Comparison of ENCODE assay signal across 15 mouse cellular contexts in genomic region chr11:114028021-114028420, GRCm38 (mm10). TPM values are rescaled to one million over a fixed set of nuclear protein-coding genes. Genes with fewer than 3 reads are reported as not detected.
DNase-seq lines count a peak whose midpoint lies in the region; ATAC-seq and TF ChIP-seq lines count a peak whose summit lies in the region.
"Had no signal": no experiment of that assay in that cellular context is flagged by ENCODE, and none has a peak within 500 bp of the region (broad histone marks: within the 10 kb centered on the region; RNA-seq: fewer than 3 reads in every experiment).

No protein-coding gene starts in this region.

- TF ChIP-seq POLR2A in lung, adult 2 months (IDR thresholded peaks at IDR 0.05; ENCODE audit: borderline replicate concordance, extremely low read depth, low read depth, low read length) = no peak

- TF ChIP-seq EP300 in lung, postnatal 0 days (IDR thresholded peaks at IDR 0.05) = no peak

- H3K4me3 ChIP-seq in kidney, embryonic 15.5 days (replicated peaks) = no peak overlapping the region
- no peak overlapping the region for H3K4me3 ChIP-seq in lung, postnatal 0 days (ENCODE audit: low read depth, low read length)
- no peak overlapping the region for H3K4me3 ChIP-seq in lung, adult 2 months (replicated peaks; ENCODE audit: extremely low read depth, low read depth, low read length)
- 0 out of 2 replicates have a peak overlapping the region, but pooled peaks have one; percentile 23 for H3K4me3 ChIP-seq in embryonic facial prominence, embryonic 10.5 days
- H3K4me3 ChIP-seq in limb, embryonic 15.5 days = no peak overlapping the region
- H3K4me3 ChIP-seq: erythroblast, embryonic 14.5 days had no signal

- no peak for DNase-seq in kidney, adult 9 months
- DNase-seq in lung, postnatal 0 days (ENCODE audit: low spot score) = peak; percentile 31
- DNase-seq in lung, adult 2 months = no peak
- peak; percentile 59 for DNase-seq in embryonic facial prominence, embryonic 10.5 days (ENCODE audit: low spot score)
- DNase-seq in frontal cortex, postnatal 25 days (ENCODE audit: low spot score in 2 of 2) = no peak
- no peak for DNase-seq in thymus, postnatal 36 days
- DNase-seq: adrenal gland, postnatal 25 days; cerebellum, postnatal 14 days; layer of hippocampus, adult 9-11 months; midbrain, embryonic 14.5 days; thymus, postnatal 25 days had no signal

- 47% methylated on average over 6 of the region's 6 CpGs for WGBS in kidney, embryonic 15.5 days
- 41% methylated on average over 6 of the region's 6 CpGs for WGBS in lung, postnatal 0 days
- 49% methylated on average over 6 of the region's 6 CpGs for WGBS in lung, adult 2 months
- WGBS in embryonic facial prominence, embryonic 10.5 days = 46% methylated on average over 6 of the region's 6 CpGs
- WGBS in limb, embryonic 15.5 days = 36% methylated on average over 6 of the region's 6 CpGs

- H3K9me3 ChIP-seq in kidney, embryonic 15.5 days (replicated peaks) = no peaks in the 10 kb centered on the region
- H3K9me3 ChIP-seq in lung, postnatal 0 days (ENCODE audit: low read length) = no peaks in the 10 kb centered on the region
- H3K9me3 ChIP-seq in embryonic facial prominence, embryonic 10.5 days = no peaks in the 10 kb centered on the region
- H3K9me3 ChIP-seq in limb, embryonic 15.5 days = no peaks in the 10 kb centered on the region

- H3K4me2 ChIP-seq in kidney, embryonic 15.5 days = no peak overlapping the region
- H3K4me2 ChIP-seq in lung, postnatal 0 days (replicated peaks; ENCODE audit: low read depth, low read length) = no peak overlapping the region
- no peak overlapping the region for H3K4me2 ChIP-seq in limb, embryonic 15.5 days

- no peak overlapping the region for H3K9ac ChIP-seq in kidney, embryonic 15.5 days
- H3K9ac ChIP-seq in lung, postnatal 0 days (replicated peaks; ENCODE audit: low read depth) = no peak overlapping the region
- H3K9ac ChIP-seq in limb, embryonic 15.5 days = no peak overlapping the region

- H3K27ac ChIP-seq in kidney, embryonic 15.5 days = peak overlapping the region; percentile 89
- no peak overlapping the region for H3K27ac ChIP-seq in lung, postnatal 0 days (ENCODE audit: low read length)
- peak overlapping the region; percentile 52 for H3K27ac ChIP-seq in embryonic facial prominence, embryonic 10.5 days (replicated peaks)
- peak overlapping the region; percentile 65 for H3K27ac ChIP-seq in limb, embryonic 15.5 days

- peaks cover 44% of the 10 kb centered on the region for H3K4me1 ChIP-seq in kidney, embryonic 15.5 days
- no peaks in the 10 kb centered on the region for H3K4me1 ChIP-seq in lung, postnatal 0 days (ENCODE audit: insufficient read depth, low read depth, low read length)
- H3K4me1 ChIP-seq in lung, adult 2 months (ENCODE audit: control insufficient read depth, insufficient read depth, low read length) = no peaks in the 10 kb centered on the region
- peaks cover 69% of the 10 kb centered on the region for H3K4me1 ChIP-seq in embryonic facial prominence, embryonic 10.5 days
- peaks cover 37% of the 10 kb centered on the region for H3K4me1 ChIP-seq in limb, embryonic 15.5 days

- no peaks in the 10 kb centered on the region for H3K36me3 ChIP-seq in kidney, embryonic 15.5 days
- no peaks in the 10 kb centered on the region for H3K36me3 ChIP-seq in lung, postnatal 0 days (ENCODE audit: insufficient read depth, low read length)
- no peaks in the 10 kb centered on the region for H3K36me3 ChIP-seq in embryonic facial prominence, embryonic 10.5 days (replicated peaks)
- no peaks in the 10 kb centered on the region for H3K36me3 ChIP-seq in limb, embryonic 15.5 days

- ATAC-seq in kidney, embryonic 15.5 days (replicated peaks; ENCODE audit: low FRiP score) = peak; percentile 83
- peak; percentile 33; the same call in 1 of the 2 replicates for ATAC-seq in lung, postnatal 0 days
- no peak for ATAC-seq in limb, embryonic 15.5 days (ENCODE audit: insufficient number of reproducible peaks, low FRiP score, low TSS enrichment, low read depth)
- ATAC-seq: hindbrain, embryonic 16.5 days had no signal

- TF ChIP-seq CTCF in lung, postnatal 0 days (IDR thresholded peaks at IDR 0.05) = no peak
- no peak for TF ChIP-seq CTCF in lung, adult 2 months (IDR thresholded peaks at IDR 0.05; ENCODE audit: insufficient read depth, low read length)

- no peaks in the 10 kb centered on the region for H3K27me3 ChIP-seq in kidney, embryonic 15.5 days
- H3K27me3 ChIP-seq in lung, postnatal 0 days (replicated peaks; ENCODE audit: insufficient read depth, low read length) = no peaks in the 10 kb centered on the region
- no peaks in the 10 kb centered on the region for H3K27me3 ChIP-seq in embryonic facial prominence, embryonic 10.5 days (replicated peaks; ENCODE audit: low read depth, poor library complexity, severe bottlenecking)
- H3K27me3 ChIP-seq in limb, embryonic 15.5 days = no peaks in the 10 kb centered on the region

RNA-seq across cellular contexts. Expression of gene Sdk2, which starts 38.8 kb away (rescaled TPM):
- 3.6 and 4.3 TPM in 2 replicates for polyA plus RNA-seq in kidney, embryonic 15.5 days (2015; fragmentation: Nextera tagmentation; extraction: Ambion mirVana)
- 0.66 and 0.93 TPM in 2 replicates for polyA plus RNA-seq in lung, postnatal 0 days (2015; fragmentation: Nextera tagmentation; extraction: Ambion mirVana)
- 0.71 and 1.2 TPM in 2 replicates for polyA plus RNA-seq in lung, adult 2 months (2012; rRNA removed)
- polyA plus RNA-seq in embryonic facial prominence, embryonic 10.5 days (2016; fragmentation: Nextera tagmentation; extraction: Ambion mirVana) = 1.9 and 3.1 TPM in 2 replicates
- polyA plus RNA-seq in limb, embryonic 15.5 days (2015; fragmentation: Nextera tagmentation; extraction: Ambion mirVana) = 5.7 and 6.5 TPM in 2 replicates

Comparison
In these comparisons a context has a peak if more than half of its experiments do, and no peak if none do; other contexts are left out.
1. DNase-seq: peak in lung, postnatal 0 days (single experiment) and embryonic facial prominence, embryonic 10.5 days (single experiment); none in kidney, adult 9 months (single experiment), lung, adult 2 months (single experiment), frontal cortex, postnatal 25 days (0 of 2) and thymus, postnatal 36 days (0 of 2).